Mouse (Mus musculus): Measurements from ENCODE around the gene Arl4d. TPM values are rescaled to one million over a fixed set of nuclear protein-coding genes. Genes with fewer than 3 reads are reported as not detected.

Gene Arl4d
- total RNA-seq, 2 experiments from 2014 or later = 11.6 to 14.3 TPM

DNA sequence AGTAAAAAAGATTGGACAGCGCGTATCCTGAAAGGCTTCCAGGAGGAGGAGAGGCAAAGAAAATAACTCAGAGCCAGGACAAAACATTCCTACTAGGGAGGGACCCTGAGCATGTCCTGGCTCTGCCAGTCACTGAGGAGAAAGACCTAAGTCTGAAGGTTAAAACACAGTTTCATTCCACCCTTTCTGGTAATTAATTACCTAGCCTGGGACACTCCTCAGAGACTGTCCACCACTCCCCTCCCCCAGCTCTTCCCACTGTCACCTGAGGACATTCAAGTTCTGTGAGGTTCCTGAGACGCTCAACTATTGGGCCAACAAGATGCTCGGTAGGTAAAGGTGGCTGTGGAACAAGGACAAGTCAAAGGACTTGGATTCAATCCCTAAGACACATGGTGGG is 10.0 kb downstream of the Arl4d start:
- DNase-seq (ENCODE audit: low spot score in 2 of 2) = no peak

- no peak for DNase-seq (ENCODE audit: low spot score in 2 of 2)
Observed at GRCm38 (mm10) chr11:101677655-101678054, 12.3 kb downstream of the Arl4d start.

DNA sequence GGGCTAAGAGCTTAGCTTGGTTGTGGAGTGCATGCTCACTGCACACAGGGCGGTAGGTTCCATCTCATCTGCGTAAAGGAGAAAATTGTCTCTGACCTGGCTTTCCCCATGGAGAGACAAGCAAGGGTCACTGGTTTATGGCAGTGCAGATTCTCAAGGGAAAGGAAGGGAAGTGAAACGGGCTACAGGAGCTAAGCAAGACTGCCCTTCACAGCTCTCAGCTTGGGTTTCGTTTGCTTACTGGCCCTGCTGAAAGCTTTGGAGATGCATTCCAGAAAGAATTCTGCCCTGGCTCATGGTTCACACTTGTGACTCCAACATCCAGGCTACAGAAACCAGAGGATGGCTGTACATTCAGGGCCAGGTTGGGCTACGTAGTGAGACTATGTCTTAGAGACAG is 13.4 kb downstream of the Arl4d start:
- DNase-seq (ENCODE audit: low spot score in 2 of 2) = no peak

GRCm38 (mm10) chr11:101679907-101680306 is 14.6 kb downstream of the Arl4d start:
- DNase-seq (ENCODE audit: low spot score in 2 of 2) = no peak

GRCm38 (mm10) chr11:101680634-101681325 is 15.4 kb downstream of the Arl4d start:
- no peak for DNase-seq (ENCODE audit: low spot score in 2 of 2)

DNA sequence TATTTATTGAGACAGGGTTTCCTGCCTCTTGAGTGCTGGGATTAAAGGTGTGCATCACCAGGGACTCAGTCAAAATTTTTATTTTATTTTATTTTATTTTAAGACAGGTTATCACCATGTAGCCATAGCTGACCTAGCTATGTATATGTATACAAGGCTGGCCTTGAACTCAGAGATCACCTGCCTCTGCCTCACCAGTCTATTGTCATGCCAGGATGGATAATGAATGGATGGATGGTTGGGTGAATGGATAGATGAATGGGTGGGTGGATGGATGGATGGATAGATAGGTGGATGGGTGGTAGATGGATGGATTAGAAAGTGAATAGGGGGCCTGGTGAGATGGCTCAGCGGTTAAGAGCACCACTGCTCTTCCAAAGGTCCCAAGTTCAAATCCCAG is 16.6 kb downstream of the Arl4d start:
- DNase-seq (ENCODE audit: low spot score in 2 of 2) = no peak

- DNase-seq (ENCODE audit: low spot score in 2 of 2) = no peak
Observed at GRCm38 (mm10) chr11:101682410-101682960, 17.1 kb downstream of the Arl4d start.

- DNase-seq (ENCODE audit: low spot score in 2 of 2) = peak in 1 of 2 experiments; percentile 29
Observed at GRCm38 (mm10) chr11:101687351-101688301, 22.3 kb downstream of the Arl4d start.

- DNase-seq (ENCODE audit: low spot score in 2 of 2) = no peak
Observed at GRCm38 (mm10) chr11:101689701-101690113, 24.4 kb downstream of the Arl4d start.

- no peak for DNase-seq (ENCODE audit: low spot score in 2 of 2)
Observed at GRCm38 (mm10) chr11:101690326-101690725, 25.0 kb downstream of the Arl4d start.

GRCm38 (mm10) chr11:101695906-101696661 is 30.7 kb downstream of the Arl4d start:
- no peak for DNase-seq (ENCODE audit: low spot score in 2 of 2)

- DNase-seq (ENCODE audit: low spot score in 2 of 2) = no peak
Observed at GRCm38 (mm10) chr11:101697156-101697861, 32.0 kb downstream of the Arl4d start.

DNA sequence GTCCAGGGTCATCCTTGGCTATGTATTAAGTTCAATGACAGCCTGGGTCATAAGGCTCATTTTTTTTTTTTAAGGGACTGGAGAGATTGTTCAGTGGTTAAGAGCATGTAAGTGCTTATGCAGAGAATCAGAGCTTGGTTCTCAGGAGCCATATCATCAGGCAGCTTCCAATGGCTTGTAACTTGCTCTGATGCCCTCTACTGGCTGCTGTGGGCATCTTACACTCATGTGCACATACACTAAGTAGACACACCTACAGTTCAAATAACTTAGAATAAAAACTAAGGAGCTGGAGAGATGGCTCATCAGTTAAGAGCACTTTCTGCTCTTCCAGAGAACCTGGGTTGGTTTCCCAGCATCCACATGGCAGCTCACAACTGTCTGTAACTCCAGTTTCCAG is 32.8 kb downstream of the Arl4d start:
- DNase-seq (ENCODE audit: low spot score in 2 of 2) = no peak

DNA sequence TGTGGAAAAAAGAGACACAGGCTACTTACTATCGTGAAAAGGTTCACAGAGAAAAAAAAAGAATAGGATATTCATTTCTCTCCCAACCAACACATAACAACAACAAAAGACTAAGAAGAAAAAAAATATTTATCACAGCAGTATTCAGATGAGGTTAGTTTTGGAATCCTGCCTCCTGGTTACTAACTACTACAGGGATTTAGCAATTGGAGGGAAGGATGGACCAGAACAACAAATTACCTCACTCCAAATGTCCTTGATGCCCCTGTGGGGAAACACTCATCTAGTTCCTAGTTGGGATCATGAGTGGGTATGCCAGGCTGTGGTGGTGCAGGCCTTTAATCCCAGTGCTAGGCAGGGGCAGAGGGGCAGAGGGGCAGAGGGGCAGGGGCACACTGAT is 34.2 kb downstream of the Arl4d start:
- no peak for DNase-seq (ENCODE audit: low spot score in 2 of 2)

DNA sequence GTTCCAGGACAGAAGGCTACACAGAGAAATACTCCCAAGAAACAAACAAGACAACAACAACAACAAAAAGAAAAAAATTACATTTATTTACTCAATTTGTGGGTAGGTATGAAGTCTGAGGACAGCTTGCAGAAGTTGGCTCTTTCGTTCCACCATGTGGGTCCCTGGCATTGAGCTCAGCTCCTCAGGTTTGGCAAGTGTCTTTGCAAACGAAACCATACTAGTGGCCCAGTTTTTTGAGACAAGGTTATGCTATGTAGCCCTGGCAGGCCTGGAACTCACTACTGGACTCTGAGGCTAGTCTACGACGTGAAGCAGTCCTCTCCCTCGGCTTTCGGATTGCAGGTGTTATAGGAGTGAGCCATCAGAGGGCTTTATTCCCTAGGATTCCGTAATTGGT is 34.6 kb downstream of the Arl4d start:
- DNase-seq (ENCODE audit: low spot score in 2 of 2) = no peak

DNA sequence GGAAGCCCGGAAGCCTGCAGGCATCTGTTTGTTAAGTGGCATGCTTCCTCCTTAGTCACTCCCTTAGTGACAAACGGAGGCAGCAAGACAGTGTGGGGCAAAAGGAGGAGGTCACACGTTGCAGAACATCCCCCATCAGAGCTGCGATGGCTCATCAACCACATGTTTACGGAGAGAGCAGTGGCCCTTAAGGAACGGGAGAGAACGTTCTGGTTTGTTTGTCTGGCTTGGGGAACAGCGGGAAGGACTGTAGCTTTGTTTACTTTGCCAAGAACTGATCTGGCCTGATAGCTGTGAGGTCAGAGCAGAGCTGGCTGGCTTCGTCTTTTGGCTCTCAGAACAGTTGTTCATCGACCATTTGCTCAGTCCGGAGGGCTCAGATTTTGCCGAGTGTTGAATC is 35.1 kb downstream of the Arl4d start:
- peak in 1 of 2 experiments; percentile 8 for DNase-seq (ENCODE audit: low spot score in 2 of 2)

- DNase-seq (ENCODE audit: low spot score in 2 of 2) = no peak
Observed at GRCm38 (mm10) chr11:101704081-101704480, 38.7 kb downstream of the Arl4d start.

DNA sequence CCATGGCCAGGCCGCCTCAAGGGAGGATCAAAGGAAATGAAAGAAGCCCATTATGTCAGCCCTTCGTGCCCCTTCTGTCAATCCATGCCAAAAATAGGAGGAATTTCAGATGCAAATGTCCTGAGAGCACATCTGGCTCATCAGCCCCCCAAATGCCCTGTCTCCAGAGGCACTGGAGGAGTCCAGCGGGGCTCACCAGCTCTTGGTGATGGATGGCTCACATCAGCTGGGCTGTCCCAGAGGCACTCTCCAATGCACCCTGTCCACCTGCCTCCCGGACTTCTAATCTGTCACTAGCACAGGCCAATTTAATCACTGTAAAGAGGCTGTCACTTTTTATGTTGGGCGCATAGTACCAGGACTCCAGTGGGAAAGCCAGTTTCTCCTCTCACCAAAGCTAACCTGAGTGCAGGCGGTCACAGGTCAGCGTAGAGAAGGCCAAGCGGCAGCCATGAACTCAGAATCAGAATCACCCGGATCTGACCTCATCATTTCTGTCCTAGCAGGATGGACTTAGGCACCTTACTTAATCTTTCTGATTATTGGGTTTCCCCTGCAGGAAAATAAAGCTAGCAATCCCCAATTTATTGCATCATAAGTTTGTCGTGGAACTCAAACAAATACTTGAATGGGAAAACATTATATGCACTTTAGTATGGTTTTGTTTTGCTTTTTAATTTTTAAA is 41.6 kb downstream of the Arl4d start:
- no peak for DNase-seq (ENCODE audit: low spot score in 2 of 2)

DNA sequence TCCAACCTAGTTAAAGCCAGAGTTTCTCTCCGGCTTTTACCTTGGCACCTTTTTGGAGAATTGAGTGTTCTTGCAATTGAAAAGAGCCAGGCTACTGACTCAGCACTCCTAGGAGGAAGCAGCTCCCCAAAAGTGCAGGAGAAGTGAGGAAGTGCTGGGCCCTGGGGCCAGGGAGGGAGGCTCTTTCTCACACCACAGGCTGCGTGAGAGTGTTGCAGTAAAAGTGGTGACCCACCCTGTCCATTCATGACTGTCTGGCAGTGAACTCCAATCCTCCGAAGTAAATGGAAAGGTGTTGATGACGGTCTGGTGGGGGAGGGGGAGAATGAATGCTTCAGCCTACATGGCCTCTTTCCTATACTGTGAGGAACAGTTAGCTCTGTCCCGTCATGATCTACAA is 43.1 kb downstream of the Arl4d start:
- DNase-seq (ENCODE audit: low spot score in 2 of 2) = no peak

DNA sequence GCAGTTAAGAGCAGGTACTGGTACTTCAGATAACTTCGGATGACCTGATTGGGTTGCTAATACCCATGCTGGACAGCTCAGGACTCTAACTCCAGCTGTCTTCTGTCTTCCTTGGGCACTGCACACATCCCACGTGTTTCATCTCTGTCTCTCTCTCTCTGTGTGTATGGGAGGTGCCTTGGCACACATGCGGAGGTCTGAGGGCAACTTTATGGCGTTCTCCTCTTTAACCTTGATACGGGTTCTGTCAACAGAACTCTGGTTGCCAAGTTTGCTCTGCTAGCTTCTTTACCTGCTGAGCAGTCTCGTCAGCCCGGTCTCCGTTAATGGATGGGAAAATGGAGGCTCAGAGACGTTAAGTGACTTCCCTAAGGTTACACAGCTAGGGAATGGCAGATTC is 47.5 kb downstream of the Arl4d start:
- no peak for DNase-seq (ENCODE audit: low spot score in 2 of 2)

All from adrenal gland, adult 18-20 months (tissue).